Mouse (Mus musculus) adrenal gland, adult 18-20 months (tissue): ENCODE results near the gene Lamc2. TPM values are rescaled to one million over a fixed set of nuclear protein-coding genes. Genes with fewer than 3 reads are reported as not detected.

Experiments used
- DNase-seq, 2 experiments: peaks; one replicate each; pipeline ENCODE4 v3.0.0; 2021 to 2022; ENCODE audit warnings: low spot score in 2 of 2
- total RNA-seq, 2 experiments: library from RNA; stranded (reverse); gene quantifications; 1 replicate in 1 of 2; 2 replicates in 1 of 2; pipeline ENCODE4 v1.2.3; 2021

The Lamc2 gene
- total RNA-seq, 2 experiments from 2014 or later, result 0.66 to 1.8 TPM

GRCm38 (mm10) chr1:153180586-153181289, 5.5 kb downstream of the Lamc2 start:
- no peak for DNase-seq

DNA sequence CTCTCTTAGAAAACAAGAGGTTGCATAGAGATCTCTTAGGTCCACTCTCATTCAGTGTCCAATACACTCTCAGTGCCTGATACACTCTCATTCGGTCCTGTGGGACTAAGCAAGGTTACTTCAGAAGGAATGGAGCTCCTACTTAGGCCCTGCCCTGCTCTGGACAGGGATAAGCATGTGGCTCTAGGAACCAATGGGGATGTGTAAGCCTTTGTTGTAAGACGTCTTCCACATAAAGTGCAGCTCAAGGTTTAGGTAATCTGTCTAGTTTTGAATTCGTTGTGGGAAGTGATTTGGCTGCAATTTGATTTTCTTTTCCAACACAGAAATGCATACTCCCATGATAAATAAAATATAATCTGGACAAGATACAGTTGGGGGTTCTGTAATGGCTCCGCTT, 6.1 kb downstream of the Lamc2 start:
- no peak for DNase-seq

DNA sequence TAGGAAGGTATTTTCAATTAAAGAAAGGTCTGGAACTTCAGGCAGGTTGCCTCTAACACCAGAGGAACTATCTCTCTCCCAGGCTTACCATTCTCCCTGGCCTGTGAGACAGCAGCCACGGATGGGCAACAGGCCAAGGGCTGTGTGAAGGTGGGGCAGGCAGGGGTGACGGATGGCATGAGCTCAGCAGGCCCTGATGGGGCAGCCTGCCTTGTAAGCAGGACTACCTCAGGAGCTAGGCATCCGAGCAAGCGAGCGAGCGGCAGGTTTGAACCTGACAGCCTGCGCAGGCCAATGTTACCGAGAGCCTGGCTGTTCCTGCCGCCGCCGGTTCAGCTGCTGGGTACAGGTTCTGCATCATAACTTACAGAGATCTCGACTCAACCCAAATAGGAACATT, 11.4 kb downstream of the Lamc2 start:
- DNase-seq, result peak; percentile 71 to 73

GRCm38 (mm10) chr1:153173276-153173675, 13.0 kb downstream of the Lamc2 start:
- DNase-seq, result peak; percentile 64 to 71

GRCm38 (mm10) chr1:153172291-153172731, 13.9 kb downstream of the Lamc2 start:
- no peak for DNase-seq

- no peak for DNase-seq
These were observed 15.2 kb downstream of the Lamc2 start for GRCm38 (mm10) chr1:153171011-153171410.

DNA sequence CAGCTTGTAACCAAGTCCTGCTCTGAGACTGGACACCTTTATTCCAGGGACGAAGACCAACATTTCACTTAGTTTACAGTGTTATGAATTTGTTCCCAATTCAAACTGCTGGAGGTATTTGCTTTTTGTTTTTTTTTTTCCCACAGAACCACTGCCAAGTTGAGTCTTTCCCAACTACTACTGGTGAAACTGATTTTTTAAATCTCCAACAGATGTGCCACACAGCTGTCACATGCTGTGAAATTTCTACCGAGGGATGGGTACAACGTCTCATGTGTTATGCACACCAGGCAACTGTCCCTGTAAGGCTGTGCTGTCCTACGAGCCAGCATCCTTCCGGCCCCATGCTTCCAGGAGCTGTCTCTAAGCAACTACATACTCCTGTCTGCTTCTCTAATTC, 18.0 kb downstream of the Lamc2 start:
- DNase-seq, result no peak

- DNase-seq, result no peak
These were observed 22.4 kb downstream of the Lamc2 start for GRCm38 (mm10) chr1:153163831-153164230.

DNA sequence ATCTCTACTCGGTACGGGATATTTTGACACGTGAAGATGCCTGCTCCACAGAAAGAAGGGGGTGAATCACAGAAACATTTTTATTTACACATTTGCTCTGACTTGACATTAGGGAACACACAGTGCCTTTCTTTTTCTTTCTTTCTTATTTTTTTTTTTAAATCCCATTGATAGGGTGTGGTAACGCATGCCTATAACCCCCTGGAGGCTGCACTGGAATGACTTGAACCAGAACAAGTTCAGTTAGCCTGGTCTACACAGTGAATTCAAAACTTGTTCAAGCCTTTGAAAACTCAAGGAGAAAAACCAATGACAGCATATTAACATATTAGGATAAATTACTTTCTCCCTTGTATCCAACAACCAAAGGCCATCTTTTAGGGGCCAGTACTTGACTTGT, 27.1 kb downstream of the Lamc2 start:
- no peak for DNase-seq

DNA sequence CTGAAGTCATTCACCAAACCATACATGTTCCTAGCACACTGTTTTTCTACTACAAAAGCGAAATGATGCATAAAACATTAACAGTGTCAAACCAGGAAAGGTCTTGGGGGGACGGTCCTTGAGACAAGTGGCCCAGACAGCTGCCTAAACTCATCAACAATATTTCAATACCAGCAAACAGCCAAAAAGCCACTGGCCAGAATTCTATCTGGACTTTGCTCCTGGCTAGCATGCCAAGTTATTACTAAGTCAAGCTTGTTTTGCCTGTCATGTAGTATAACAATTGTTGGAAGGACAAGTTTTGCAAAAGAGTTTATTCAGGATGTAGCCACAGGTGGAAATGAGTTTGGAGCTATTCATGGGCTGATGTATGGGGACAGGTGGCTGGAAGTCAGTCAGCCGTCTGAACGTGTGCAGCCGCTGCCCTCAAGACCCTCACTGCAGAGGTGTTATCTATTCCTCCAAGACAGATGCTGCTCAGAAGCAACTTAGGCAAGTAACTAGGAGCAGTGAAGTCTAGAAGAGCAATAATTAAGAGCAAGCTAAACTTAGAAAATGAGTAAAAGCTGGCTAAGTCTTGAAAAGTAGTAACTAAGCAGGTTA, 29.1 kb downstream of the Lamc2 start:
- DNase-seq, result no peak

GRCm38 (mm10) chr1:153155364-153155763, 30.9 kb downstream of the Lamc2 start:
- DNase-seq, result no peak

GRCm38 (mm10) chr1:153153619-153154137, 32.6 kb downstream of the Lamc2 start:
- no peak for DNase-seq

GRCm38 (mm10) chr1:153152594-153152993, 33.7 kb downstream of the Lamc2 start:
- DNase-seq, result no peak

- DNase-seq, result no peak
These were observed 40.5 kb downstream of the Lamc2 start for GRCm38 (mm10) chr1:153145791-153146190.

DNA sequence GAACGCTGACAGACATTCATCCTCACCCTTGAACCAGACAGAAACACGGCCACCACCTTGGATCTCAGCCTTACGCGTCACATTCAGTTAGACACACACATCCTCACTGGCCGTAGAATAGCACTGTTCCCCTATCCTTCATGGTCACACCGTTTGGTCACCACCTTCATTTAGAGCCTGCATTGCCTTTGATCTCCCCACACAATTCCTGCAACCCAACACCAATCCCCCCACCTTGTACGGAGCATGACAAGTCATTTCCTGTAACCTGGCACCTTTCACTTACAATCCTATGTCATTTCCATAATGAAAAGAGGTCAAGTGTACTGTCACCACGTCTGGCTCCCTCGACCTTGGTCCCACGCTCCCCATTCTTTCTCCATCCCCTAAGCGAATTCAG, 42.2 kb downstream of the Lamc2 start:
- DNase-seq, result no peak

GRCm38 (mm10) chr1:153140747-153141228, 45.5 kb downstream of the Lamc2 start:
- DNase-seq, result no peak

DNA sequence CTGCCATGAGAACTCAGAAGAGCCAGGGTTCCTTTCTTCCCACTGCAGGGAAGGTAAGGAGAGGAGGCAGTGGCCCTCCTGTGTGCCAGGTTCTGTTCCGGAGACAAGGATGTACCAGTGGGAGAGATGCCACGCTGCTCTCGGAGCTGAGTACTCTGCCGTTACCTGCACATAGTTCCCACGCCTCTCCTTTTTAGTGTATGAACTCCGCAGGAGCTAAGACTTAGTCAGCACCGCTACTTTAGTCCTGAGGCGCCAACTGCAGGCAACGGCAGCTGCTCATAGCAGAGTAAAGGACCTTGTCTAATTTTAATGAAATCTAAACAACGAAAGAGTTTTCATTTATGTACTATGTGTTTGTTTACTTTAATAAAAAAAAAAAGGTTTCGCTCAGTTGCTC, 46.0 kb downstream of the Lamc2 start:
- DNase-seq, result no peak

- DNase-seq, result no peak
These were observed 46.6 kb downstream of the Lamc2 start for GRCm38 (mm10) chr1:153139635-153140034.

DNA sequence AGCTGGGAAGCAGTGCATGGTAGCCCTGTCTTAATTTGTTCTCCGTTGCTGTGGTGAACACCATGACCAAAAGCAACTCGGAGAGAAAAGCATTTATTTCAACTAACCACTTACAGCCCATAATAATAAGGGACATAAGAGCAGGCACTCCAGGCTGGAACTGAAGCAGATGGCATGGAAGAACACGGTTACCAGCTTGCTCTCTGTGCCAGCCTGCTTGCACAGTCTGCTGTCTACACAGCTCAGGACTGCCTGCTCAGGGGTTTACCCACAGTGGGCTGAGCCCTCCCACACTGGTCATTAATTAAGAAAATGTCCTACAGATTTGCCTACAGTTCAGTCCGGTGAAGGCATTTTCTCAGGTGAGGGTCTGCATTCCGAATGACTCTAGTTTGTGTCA, 47.8 kb downstream of the Lamc2 start:
- DNase-seq, result no peak

- DNase-seq, result no peak
These were observed 49.6 kb downstream of the Lamc2 start for GRCm38 (mm10) chr1:153136647-153137046.

DNA sequence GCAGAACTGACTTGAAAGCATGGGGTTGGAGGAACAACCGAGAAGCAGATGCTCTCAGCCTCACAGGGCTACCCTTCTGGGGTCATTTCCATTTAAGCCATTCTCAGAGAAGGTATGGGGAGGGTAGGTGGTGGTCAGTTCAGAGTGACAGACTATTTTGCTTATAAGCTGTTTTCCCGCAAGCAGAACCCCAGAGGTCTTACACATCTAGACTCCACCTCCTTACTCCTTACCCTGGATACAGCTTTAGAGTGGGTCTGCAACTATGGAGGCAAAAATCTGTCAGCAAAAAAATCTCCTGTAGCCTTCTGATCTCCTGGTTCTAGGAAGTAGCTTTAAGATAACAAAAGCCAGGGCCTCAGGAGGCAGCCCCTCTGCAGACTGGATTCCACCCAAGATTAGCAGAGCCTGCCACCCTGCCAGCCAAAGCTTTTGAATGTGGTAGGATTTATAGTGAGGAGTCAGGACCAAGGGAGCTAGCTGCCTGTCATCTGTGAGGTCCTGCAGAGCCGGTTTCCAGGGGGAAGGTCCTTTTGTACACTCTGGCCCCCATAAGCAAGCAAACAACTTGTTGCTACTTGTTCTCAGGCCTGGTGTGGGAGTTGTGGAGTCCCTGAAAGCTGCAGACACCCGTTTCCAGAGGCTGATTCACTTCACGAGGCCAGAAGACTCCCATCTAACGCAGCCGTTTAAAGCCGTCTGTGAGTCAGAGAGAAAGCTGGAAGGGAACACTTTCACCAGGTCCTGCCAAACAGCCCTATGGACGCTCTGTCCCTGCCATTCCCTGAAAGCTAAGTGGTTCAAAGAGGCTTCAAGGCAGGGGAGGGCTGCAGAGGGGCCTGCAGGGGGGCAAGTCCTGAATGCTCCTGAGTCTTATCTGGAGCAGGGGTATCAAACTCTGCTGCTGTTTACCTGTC, 52.1 kb downstream of the Lamc2 start:
- no peak for DNase-seq
